Mouse (Mus musculus) thymus, adult 2 months (tissue): ENCODE results near the gene Bsdc1. TPM values are rescaled to one million over a fixed set of nuclear protein-coding genes. Genes with fewer than 3 reads are reported as not detected.

Experiments
- DNase-seq: peaks from one replicate; pipeline ENCODE4 v3.0.0; 2021
- H3K27ac ChIP-seq: fragments of 200-500 bp; 2 replicates; pipeline ENCODE4 v1.5.1; 2012; ENCODE audit warnings: low read length, control low read depth; ENCODE audit not compliant: control insufficient read depth, insufficient read depth
- H3K27me3 ChIP-seq: fragments of 200-500 bp; 2 replicates; pipeline ENCODE4 v1.6.1; 2012; ENCODE audit warnings: mild to moderate bottlenecking, low read length, moderate library complexity, mixed read lengths; ENCODE audit not compliant: control insufficient read depth, insufficient read depth
- H3K36me3 ChIP-seq: fragments of 200-500 bp; 2 replicates; pipeline ENCODE4 v1.6.1; 2012; ENCODE audit warnings: mild to moderate bottlenecking, low read length, moderate library complexity; ENCODE audit not compliant: control insufficient read depth, insufficient read depth
- H3K4me1 ChIP-seq: fragments of 200-500 bp; replicated peaks from 2 replicates; pipeline ENCODE4 v1.6.1; 2012; ENCODE audit warnings: low read length; ENCODE audit not compliant: control insufficient read depth, insufficient read depth
- H3K4me3 ChIP-seq: fragments of 200-500 bp; 2 replicates; pipeline ENCODE4 v1.5.1; 2012; ENCODE audit warnings: mild to moderate bottlenecking, low read length, control low read depth, moderate library complexity; ENCODE audit not compliant: control insufficient read depth, insufficient read depth
- CTCF ChIP-seq: fragments of 200-500 bp; IDR thresholded peaks from 2 replicates; pipeline ENCODE4 v1.5.1; 2012; ENCODE audit warnings: mild to moderate bottlenecking, control low read depth, low read length, moderate library complexity, borderline replicate concordance; ENCODE audit not compliant: control insufficient read depth, poor library complexity, insufficient read depth; ENCODE audit errors: extremely low read depth
- POLR2A ChIP-seq: fragments of 200-500 bp; IDR thresholded peaks from 2 replicates; pipeline ENCODE4 v1.6.1; 2012; ENCODE audit warnings: mild to moderate bottlenecking, low read length, control low read depth, moderate library complexity; ENCODE audit not compliant: control insufficient read depth, poor library complexity, insufficient read depth; ENCODE audit errors: extremely low read depth
- WGBS: fragments of 180-500 bp; shearing (Covaris S2); methylation state at CpG from one replicate; pipeline ENCODE4 v1.1.7; 2018; 5-methylcytosine and 5-hydroxymethylcytosine counted together
- polyA plus RNA-seq: library from polyadenylated mRNA; depleted of rRNA; stranded (reverse); fragments of >200 nt; gene quantifications from 2 replicates; pipeline ENCODE4 v1.2.3, GENCODE M21; 2012

Bsdc1 gene
- polyA plus RNA-seq, 1 experiment, result 27.1 TPM

GRCm38 (mm10) chr4:129495672-129496562, 34.5 kb downstream of the Bsdc1 start:
- DNase-seq, result no peak
- Histone ChIP-seq H3K36me3 (no peaks in the 10 kb centered on the region), H3K4me3 (no peak overlapping the region), H3K4me1 (peaks cover 26% of the 10 kb centered on the region), H3K27me3 (no peaks in the 10 kb centered on the region; the same call in 1 of the 2 replicates), H3K27ac (no peak overlapping the region)
- no peak for TF ChIP-seq CTCF
- no peak for TF ChIP-seq POLR2A
- WGBS, result 27% methylated on average over 16 of the region's 16 CpGs

GRCm38 (mm10) chr4:129496631-129497030, 35.2 kb downstream of the Bsdc1 start:
- Histone ChIP-seq H3K4me3 (no peak overlapping the region), H3K27me3 (no peaks in the 10 kb centered on the region; the same call in 1 of the 2 replicates), H3K4me1 (peaks cover 26% of the 10 kb centered on the region), H3K36me3 (no peaks in the 10 kb centered on the region), H3K27ac (no peak overlapping the region)
- 8% methylated on average over 6 of the region's 6 CpGs for WGBS
- no peak for TF ChIP-seq POLR2A
- peak; percentile 20 for DNase-seq

GRCm38 (mm10) chr4:129498941-129499340, 37.6 kb downstream of the Bsdc1 start:
- DNase-seq, result no peak
- WGBS, result 99% methylated on average over 3 of the region's 3 CpGs
- TF ChIP-seq CTCF (no peak), POLR2A (no peak)
- peaks cover 32% of the 10 kb centered on the region for H3K4me1 ChIP-seq
- no peak overlapping the region for H3K4me3 ChIP-seq
- no peak overlapping the region for H3K27ac ChIP-seq
- no peaks in the 10 kb centered on the region for H3K27me3 ChIP-seq
- no peaks in the 10 kb centered on the region for H3K36me3 ChIP-seq

GRCm38 (mm10) chr4:129500017-129500416, 38.6 kb downstream of the Bsdc1 start:
- H3K4me3 ChIP-seq, result no peak overlapping the region
- H3K4me1 ChIP-seq, result peaks cover 32% of the 10 kb centered on the region

DNA sequence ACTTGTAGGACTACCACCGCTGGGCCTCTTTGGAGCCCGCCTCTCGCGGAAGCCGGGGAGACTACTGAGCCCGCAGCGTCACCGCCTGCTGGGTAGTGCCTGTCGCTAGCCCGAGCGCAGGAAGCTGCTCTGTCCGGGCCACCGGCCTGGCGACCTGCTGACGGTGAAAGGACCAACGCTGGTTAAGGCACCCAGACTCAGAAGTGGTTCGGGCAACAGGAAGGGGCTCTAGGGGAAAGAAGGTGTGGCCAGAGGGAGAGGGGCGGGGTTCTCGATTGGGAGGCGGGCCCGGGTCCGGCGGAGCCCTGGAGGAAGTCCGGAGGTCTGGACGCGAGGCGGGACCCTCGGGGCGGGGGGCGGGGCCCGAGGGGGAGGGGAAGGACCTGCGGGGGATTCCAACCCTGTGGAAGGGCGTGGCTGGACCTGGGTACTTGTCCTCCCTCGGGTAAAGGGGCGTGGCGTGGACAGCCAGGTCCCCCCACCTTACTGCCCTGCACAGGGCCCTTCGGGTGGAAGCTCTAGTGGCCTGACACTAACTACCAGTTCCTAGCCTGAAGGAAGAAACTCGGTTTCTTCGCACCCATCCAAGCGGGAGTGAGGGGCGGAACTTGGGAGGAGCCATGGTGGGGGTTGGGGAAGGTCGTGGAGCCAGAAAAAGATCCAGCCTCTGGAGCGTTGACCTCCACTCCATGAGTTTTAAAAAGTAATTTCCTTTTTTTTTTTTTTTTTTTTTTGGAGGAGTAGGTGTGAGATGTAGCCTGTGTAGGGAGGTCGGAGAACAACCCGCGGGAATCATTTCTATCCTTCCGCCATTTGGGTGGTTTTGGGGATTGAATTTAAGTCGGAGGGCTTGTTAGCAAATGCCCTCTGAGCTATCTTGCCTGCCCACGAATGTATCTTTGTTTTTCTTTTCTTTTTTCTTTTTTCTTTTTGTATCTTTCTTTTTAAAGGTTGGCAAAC, 39.5 kb downstream of the Bsdc1 start:
- Histone ChIP-seq H3K27me3 (no peaks in the 10 kb centered on the region), H3K4me1 (peaks cover 30% of the 10 kb centered on the region), H3K27ac (no peak overlapping the region), H3K4me3 (peak overlapping the region; percentile 50), H3K36me3 (no peaks in the 10 kb centered on the region)
- peak; percentile 84 for DNase-seq
- WGBS, result 4% methylated on average over 49 of the region's 49 CpGs
- no peak for TF ChIP-seq CTCF
- TF ChIP-seq POLR2A, result no peak

More at GRCm38 (mm10) chr4:129500017-129500416, 38.6 kb downstream of the Bsdc1 start:
- TF ChIP-seq CTCF, result no peak
- no peak for TF ChIP-seq POLR2A
- Histone ChIP-seq H3K36me3 (no peaks in the 10 kb centered on the region), H3K27ac (no peak overlapping the region), H3K27me3 (no peaks in the 10 kb centered on the region)
- 89% methylated on average over 8 of the region's 8 CpGs for WGBS
- no peak for DNase-seq

GRCm38 (mm10) chr4:129502327-129502888, 41.0 kb downstream of the Bsdc1 start:
- peaks cover 17% of the 10 kb centered on the region for H3K4me1 ChIP-seq
- TF ChIP-seq CTCF (no peak), POLR2A (no peak)
- H3K27ac ChIP-seq, result no peak overlapping the region
- H3K4me3 ChIP-seq, result no peak overlapping the region
- WGBS, result 69% methylated on average over 9 of the region's 9 CpGs
- no peaks in the 10 kb centered on the region for H3K36me3 ChIP-seq
- no peaks in the 10 kb centered on the region for H3K27me3 ChIP-seq
- no peak for DNase-seq
